Mouse (Mus musculus) intestine, embryonic 15.5 days (tissue): Measurements from ENCODE around the gene C1qb. TPM values are rescaled to one million over a fixed set of nuclear protein-coding genes. Genes with fewer than 3 reads are reported as not detected.

ENCODE experiments used
- ATAC-seq: fragments of 200-750 bp; cut with Nextera tagmentation; 2 replicates; pipeline ENCODE4 v1.8.0; 2017; ENCODE audit warnings: moderate TSS enrichment, moderate library complexity
- H3K27ac ChIP-seq: fragments of 300-500 bp; sonication (generic); 2 replicates; pipeline ENCODE4 v1.5.1; 2015; ENCODE audit warnings: mild to moderate bottlenecking, inconsistent platforms
- H3K27me3 ChIP-seq: fragments of 300-500 bp; sonication (generic); replicated peaks from 2 replicates; pipeline ENCODE4 v1.6.1; 2015; ENCODE audit warnings: inconsistent platforms
- H3K36me3 ChIP-seq: fragments of 300-500 bp; sonication (generic); 2 replicates; pipeline ENCODE4 v1.6.1; 2015; ENCODE audit warnings: inconsistent platforms
- H3K4me1 ChIP-seq: fragments of 300-500 bp; sonication (generic); replicated peaks from 2 replicates; pipeline ENCODE4 v1.6.1; 2015; ENCODE audit warnings: inconsistent platforms
- H3K4me2 ChIP-seq: fragments of 300-500 bp; sonication (generic); replicated peaks from 2 replicates; pipeline ENCODE4 v1.6.1; 2015; ENCODE audit warnings: mild to moderate bottlenecking, inconsistent platforms
- H3K4me3 ChIP-seq: fragments of 300-500 bp; sonication (generic); replicated peaks from 2 replicates; pipeline ENCODE4 v1.5.1; 2015; ENCODE audit warnings: inconsistent platforms
- H3K9ac ChIP-seq: fragments of 300-500 bp; sonication (generic); 2 replicates; pipeline ENCODE4 v1.6.1; 2015; ENCODE audit warnings: inconsistent platforms
- H3K9me3 ChIP-seq: fragments of 300-500 bp; sonication (generic); 2 replicates; pipeline ENCODE4 v1.6.1; 2016; ENCODE audit warnings: inconsistent platforms
- WGBS: fragments of 180-500 bp; shearing (Covaris S2); methylation state at CpG from one replicate; pipeline ENCODE4 v1.1.7; 2015; 5-methylcytosine and 5-hydroxymethylcytosine counted together
- polyA plus RNA-seq: library from polyadenylated mRNA; unstranded; fragments of >200 nt; fragmentation: Nextera tagmentation; extraction: Ambion mirVana; gene quantifications from 2 replicates; pipeline ENCODE4 v1.2.1, GENCODE M21; 2015

The C1qb gene
- 67.2 and 68.8 TPM in 2 replicates for polyA plus RNA-seq

GRCm38 (mm10) chr4:136886101-136886500 lies at the start of gene C1qb:
Gene C1qb (minus strand): TSS chr4:136886187.
- H3K4me3 ChIP-seq: no peak within 1 kb of the TSS
- no peaks in the 10 kb centered on the region for H3K36me3 ChIP-seq
- no peak within 1 kb of the TSS for H3K4me2 ChIP-seq
- no peak within 1 kb of the TSS for H3K27ac ChIP-seq
- H3K9me3 ChIP-seq: no peaks in the 10 kb centered on the region
- WGBS: 76% methylated on average over 7 of the region's 7 CpGs
- no peaks in the 10 kb centered on the region for H3K27me3 ChIP-seq
- H3K9ac ChIP-seq: no peak within 1 kb of the TSS
- no peaks in the 10 kb centered on the region for H3K4me1 ChIP-seq
- no peak for ATAC-seq

GRCm38 (mm10) chr4:136934746-136935613 lies 49.0 kb upstream of the C1qb start:
- no peak overlapping the region for H3K9ac ChIP-seq
- H3K27me3 ChIP-seq: no peaks in the 10 kb centered on the region
- ATAC-seq: 0 out of 2 replicates have a peak, but pooled peaks have one; percentile 34
- H3K36me3 ChIP-seq: no peaks in the 10 kb centered on the region
- H3K27ac ChIP-seq: no peak overlapping the region
- no peak overlapping the region for H3K4me2 ChIP-seq
- no peaks in the 10 kb centered on the region for H3K4me1 ChIP-seq
- H3K9me3 ChIP-seq: no peaks in the 10 kb centered on the region
- 50% methylated on average over 18 of the region's 18 CpGs for WGBS
- no peak overlapping the region for H3K4me3 ChIP-seq

GRCm38 (mm10) chr4:136930474-136930873 lies 44.5 kb upstream of the C1qb start:
- ATAC-seq: peak; percentile 34; the same call in 1 of the 2 replicates
- Histone ChIP-seq H3K9me3 (no peaks in the 10 kb centered on the region), H3K9ac (no peak overlapping the region), H3K4me3 (no peak overlapping the region), H3K27me3 (peaks cover 11% of the 10 kb centered on the region; the same call in 1 of the 2 replicates), H3K4me1 (no peaks in the 10 kb centered on the region), H3K27ac (no peak overlapping the region), H3K36me3 (no peaks in the 10 kb centered on the region), H3K4me2 (no peak overlapping the region)
- 81% methylated on average over 8 of the region's 8 CpGs for WGBS

- Histone ChIP-seq H3K4me2 (no peak overlapping the region), H3K9me3 (no peaks in the 10 kb centered on the region), H3K27me3 (peaks cover 11% of the 10 kb centered on the region; the same call in 1 of the 2 replicates), H3K27ac (no peak overlapping the region), H3K4me3 (no peak overlapping the region), H3K36me3 (no peaks in the 10 kb centered on the region), H3K9ac (no peak overlapping the region), H3K4me1 (no peaks in the 10 kb centered on the region)
- WGBS: 12% methylated on average over 5 of the region's 5 CpGs
- no peak for ATAC-seq
Measured at GRCm38 (mm10) chr4:136928928-136929327, 42.9 kb upstream of the C1qb start.

- WGBS: 23% methylated on average over 15 of the region's 15 CpGs
- ATAC-seq: no peak
- Histone ChIP-seq H3K36me3 (no peaks in the 10 kb centered on the region), H3K4me1 (no peaks in the 10 kb centered on the region), H3K27me3 (peaks cover 13% of the 10 kb centered on the region; the same call in 1 of the 2 replicates), H3K27ac (no peak overlapping the region), H3K9me3 (no peaks in the 10 kb centered on the region), H3K4me2 (no peak overlapping the region), H3K4me3 (no peak overlapping the region), H3K9ac (no peak overlapping the region)
Measured at GRCm38 (mm10) chr4:136925804-136926203, 39.8 kb upstream of the C1qb start.

GRCm38 (mm10) chr4:136924529-136924928 lies 38.5 kb upstream of the C1qb start:
- Histone ChIP-seq H3K4me3 (no peak overlapping the region), H3K4me2 (no peak overlapping the region), H3K27ac (no peak overlapping the region), H3K4me1 (no peaks in the 10 kb centered on the region), H3K27me3 (peaks cover 13% of the 10 kb centered on the region; the same call in 1 of the 2 replicates), H3K9me3 (no peaks in the 10 kb centered on the region), H3K36me3 (no peaks in the 10 kb centered on the region), H3K9ac (no peak overlapping the region)
- WGBS: 6% methylated on average over 6 of the region's 6 CpGs
- ATAC-seq: no peak

- Histone ChIP-seq H3K9ac (no peak overlapping the region), H3K4me3 (no peak overlapping the region), H3K36me3 (no peaks in the 10 kb centered on the region), H3K4me2 (no peak overlapping the region), H3K4me1 (no peaks in the 10 kb centered on the region), H3K9me3 (no peaks in the 10 kb centered on the region), H3K27ac (no peak overlapping the region), H3K27me3 (peaks cover 6% of the 10 kb centered on the region; the same call in 1 of the 2 replicates)
- WGBS: 71% methylated on average over 3 of the region's 3 CpGs
- ATAC-seq: no peak
Measured at GRCm38 (mm10) chr4:136919526-136919925, 33.5 kb upstream of the C1qb start.

GRCm38 (mm10) chr4:136918834-136919233 lies 32.8 kb upstream of the C1qb start:
- H3K4me3 ChIP-seq: no peak overlapping the region

GRCm38 (mm10) chr4:136917165-136917524 lies 31.2 kb upstream of the C1qb start:
- H3K36me3 ChIP-seq: no peaks in the 10 kb centered on the region
- H3K9ac ChIP-seq: no peak overlapping the region
- no peak overlapping the region for H3K27ac ChIP-seq
- no peak for ATAC-seq
- no peaks in the 10 kb centered on the region for H3K9me3 ChIP-seq
- WGBS: 39% methylated on average over 7 of the region's 7 CpGs
- no peak overlapping the region for H3K4me2 ChIP-seq
- H3K4me1 ChIP-seq: no peaks in the 10 kb centered on the region
- no peak overlapping the region for H3K4me3 ChIP-seq
- H3K27me3 ChIP-seq: peaks cover 15% of the 10 kb centered on the region

More at GRCm38 (mm10) chr4:136918834-136919233, 32.8 kb upstream of the C1qb start:
- ATAC-seq: no peak
- H3K27ac ChIP-seq: no peak overlapping the region
- no peaks in the 10 kb centered on the region for H3K9me3 ChIP-seq
- H3K27me3 ChIP-seq: peaks cover 6% of the 10 kb centered on the region; the same call in 1 of the 2 replicates
- no peaks in the 10 kb centered on the region for H3K4me1 ChIP-seq
- H3K4me2 ChIP-seq: no peak overlapping the region
- H3K9ac ChIP-seq: no peak overlapping the region
- 88% methylated on average over 8 of the region's 8 CpGs for WGBS
- H3K36me3 ChIP-seq: no peaks in the 10 kb centered on the region

- Histone ChIP-seq H3K4me1 (no peaks in the 10 kb centered on the region), H3K4me2 (no peak overlapping the region), H3K36me3 (no peaks in the 10 kb centered on the region), H3K27me3 (peaks cover 19% of the 10 kb centered on the region), H3K27ac (no peak overlapping the region), H3K9me3 (no peaks in the 10 kb centered on the region), H3K4me3 (no peak overlapping the region), H3K9ac (no peak overlapping the region)
- ATAC-seq: no peak
- 71% methylated on average over 20 of the region's 20 CpGs for WGBS
Measured at GRCm38 (mm10) chr4:136916359-136917164, 30.6 kb upstream of the C1qb start.

GRCm38 (mm10) chr4:136912841-136913240 lies 26.9 kb upstream of the C1qb start:
- H3K4me3 ChIP-seq: no peak overlapping the region
- 21% methylated on average over 9 of the region's 9 CpGs for WGBS
- ATAC-seq: no peak
- no peaks in the 10 kb centered on the region for H3K36me3 ChIP-seq
- peaks cover 32% of the 10 kb centered on the region for H3K27me3 ChIP-seq
- H3K4me2 ChIP-seq: no peak overlapping the region
- H3K9me3 ChIP-seq: no peaks in the 10 kb centered on the region
- H3K4me1 ChIP-seq: no peaks in the 10 kb centered on the region
- H3K9ac ChIP-seq: no peak overlapping the region
- H3K27ac ChIP-seq: no peak overlapping the region

GRCm38 (mm10) chr4:136911804-136912203 lies 25.8 kb upstream of the C1qb start:
- no peak overlapping the region for H3K9ac ChIP-seq
- no peaks in the 10 kb centered on the region for H3K4me1 ChIP-seq
- H3K4me3 ChIP-seq: no peak overlapping the region
- 34% methylated on average over 9 of the region's 9 CpGs for WGBS
- H3K36me3 ChIP-seq: no peaks in the 10 kb centered on the region
- ATAC-seq: no peak
- no peaks in the 10 kb centered on the region for H3K9me3 ChIP-seq
- H3K27me3 ChIP-seq: peaks cover 34% of the 10 kb centered on the region
- no peak overlapping the region for H3K27ac ChIP-seq
- H3K4me2 ChIP-seq: no peak overlapping the region
